Mouse (Mus musculus): Measurements from ENCODE around the gene Itpr3.

GRCm38 (mm10) chr17:27126974-27127373, 69.9 kb downstream of the Itpr3 start:
- TF ChIP-seq CTCF (IDR thresholded peaks at IDR 0.05) (no peak), EP300 (IDR thresholded peaks at IDR 0.05) (no peak)
